Mouse (Mus musculus) neural tube, embryonic 11.5 days (tissue): ENCODE measurements around the gene Zdhhc9. TPM values are rescaled to one million over a fixed set of nuclear protein-coding genes. Genes with fewer than 3 reads are reported as not detected.

Experiments
- ATAC-seq: fragments of 200-750 bp; cut with Nextera tagmentation; 2 replicates; pipeline ENCODE4 v1.8.0; 2017; ENCODE audit warnings: moderate number of reproducible peaks, mild to moderate bottlenecking, moderate TSS enrichment, moderate library complexity; ENCODE audit not compliant: insufficient read depth, low FRiP score, low TSS enrichment
- DNase-seq: peaks from one replicate; pipeline ENCODE4 v3.0.0-alpha.2; 2015; ENCODE audit warnings: low spot score
- H3K27ac ChIP-seq: fragments of 300-500 bp; sonication (generic); 2 replicates; pipeline ENCODE4 v1.5.1; 2014; ENCODE audit warnings: low read depth, mild to moderate bottlenecking, low read length
- H3K27me3 ChIP-seq: fragments of 300-500 bp; sonication (generic); 2 replicates; pipeline ENCODE4 v1.6.1; 2014; ENCODE audit warnings: mild to moderate bottlenecking, low read length, mixed read lengths; ENCODE audit not compliant: control insufficient read depth, insufficient read depth
- H3K36me3 ChIP-seq: fragments of 300-500 bp; sonication (generic); 2 replicates; pipeline ENCODE4 v1.6.1; 2014; ENCODE audit warnings: mild to moderate bottlenecking, low read length, moderate library complexity, mixed read lengths; ENCODE audit not compliant: control insufficient read depth, insufficient read depth
- H3K4me1 ChIP-seq: fragments of 300-500 bp; sonication (generic); 2 replicates; pipeline ENCODE4 v1.6.1; 2014; ENCODE audit warnings: low read length, mixed read lengths; ENCODE audit not compliant: control insufficient read depth, insufficient read depth
- H3K4me2 ChIP-seq: fragments of 300-500 bp; sonication (generic); 2 replicates; pipeline ENCODE4 v1.6.1; 2014; ENCODE audit warnings: low read depth, mild to moderate bottlenecking, moderate library complexity
- H3K4me3 ChIP-seq: fragments of 300-500 bp; sonication (generic); 2 replicates; pipeline ENCODE4 v1.5.1; 2014; ENCODE audit warnings: low read depth, low read length
- H3K9ac ChIP-seq: fragments of 300-500 bp; sonication (generic); 2 replicates; pipeline ENCODE4 v1.6.1; 2014; ENCODE audit warnings: mild to moderate bottlenecking, low read length
- H3K9me3 ChIP-seq: fragments of 300-500 bp; sonication (generic); 2 replicates; pipeline ENCODE4 v1.6.1; 2016; ENCODE audit warnings: low read length; ENCODE audit not compliant: control insufficient read depth
- WGBS: fragments of 180-500 bp; shearing (Covaris S2); extraction: QIAGEN DNeasy Blood & Tissue Kit; methylation state at CpG from one replicate; pipeline ENCODE4 v1.1.7; 2014; 5-methylcytosine and 5-hydroxymethylcytosine counted together
- polyA plus RNA-seq: library from polyadenylated mRNA; unstranded; fragments of >200 nt; fragmentation: Nextera tagmentation; extraction: Ambion mirVana; gene quantifications from 2 replicates; pipeline ENCODE4 v1.2.1, GENCODE M21; 2014

The Zdhhc9 gene
- polyA plus RNA-seq, 1 experiment from 2014 or later = 2.8 TPM

DNA sequence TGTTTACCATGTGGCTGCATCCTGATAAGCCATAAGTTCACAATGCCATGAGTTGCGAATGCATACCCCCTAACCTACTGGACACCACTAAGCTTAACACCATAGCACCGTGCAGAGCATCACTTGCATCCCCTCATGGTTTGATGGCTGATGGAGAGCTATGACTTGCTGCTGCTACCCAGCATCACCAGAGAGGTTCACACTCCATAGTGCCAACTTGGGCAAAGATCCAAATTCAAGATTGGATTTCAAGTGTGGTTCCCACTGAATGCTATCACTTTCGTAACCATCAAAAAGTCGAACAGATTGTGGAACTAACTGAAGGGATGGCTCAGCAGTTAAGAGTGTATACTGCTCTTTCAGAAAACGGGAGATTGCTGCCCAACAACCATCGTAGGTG is 53.2 kb downstream of the Zdhhc9 start:
- DNase-seq (no peak), ATAC-seq (no peak)
- Histone ChIP-seq H3K36me3 (no peaks in the 10 kb centered on the region), H3K27me3 (no peaks in the 10 kb centered on the region), H3K9ac (no peak overlapping the region), H3K27ac (no peak overlapping the region), H3K4me1 (no peaks in the 10 kb centered on the region), H3K9me3 (no peaks in the 10 kb centered on the region), H3K4me3 (no peak overlapping the region), H3K4me2 (no peak overlapping the region)
- 89% methylated on average over 6 of the region's 6 CpGs for WGBS

DNA sequence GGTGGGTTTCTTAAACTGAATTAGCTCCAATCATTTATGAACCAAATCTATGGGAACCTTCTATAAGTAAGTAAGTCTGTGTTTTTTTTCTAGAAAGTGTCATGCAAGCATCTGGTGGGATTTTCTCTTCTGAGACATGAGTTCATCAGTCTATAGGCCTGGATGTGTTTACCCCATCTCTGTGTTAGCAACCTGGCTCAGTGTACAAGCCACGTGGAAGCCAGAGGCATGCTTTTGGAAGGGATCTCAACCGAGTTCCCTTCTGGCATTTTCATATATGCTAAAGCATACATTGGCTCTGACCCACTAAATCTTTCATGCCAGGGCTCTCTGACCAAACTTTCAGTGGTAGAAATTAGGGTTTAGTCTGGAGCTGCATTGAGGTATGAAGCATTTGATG is 54.7 kb downstream of the Zdhhc9 start:
- no peak for DNase-seq
- Histone ChIP-seq H3K4me3 (no peak overlapping the region), H3K4me2 (no peak overlapping the region), H3K27me3 (no peaks in the 10 kb centered on the region), H3K36me3 (no peaks in the 10 kb centered on the region), H3K9ac (no peak overlapping the region), H3K9me3 (no peaks in the 10 kb centered on the region), H3K4me1 (no peaks in the 10 kb centered on the region), H3K27ac (no peak overlapping the region)
- no peak for ATAC-seq
- WGBS = 79% methylated on average over 2 of the region's 2 CpGs

DNA sequence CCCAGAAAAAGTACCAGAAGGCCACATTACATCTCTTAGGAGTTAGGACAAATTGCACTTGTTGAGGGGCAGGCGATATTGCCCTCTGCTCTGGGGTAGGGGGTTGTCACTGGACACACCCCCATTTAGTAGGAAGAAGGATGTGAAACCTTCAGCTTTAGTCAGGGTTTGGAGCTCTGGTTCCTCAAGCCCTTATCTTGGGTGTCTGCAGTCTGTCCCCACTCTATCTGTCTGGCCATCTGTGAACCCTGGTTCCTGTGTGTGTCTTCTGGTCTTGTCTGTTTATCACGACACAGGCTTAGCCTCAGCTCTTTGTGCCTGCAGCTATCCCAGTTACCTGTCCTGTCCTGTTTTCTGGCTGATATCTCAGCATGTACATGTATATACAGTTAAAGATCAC is 55.3 kb downstream of the Zdhhc9 start:
- Histone ChIP-seq H3K9me3 (no peaks in the 10 kb centered on the region), H3K27me3 (no peaks in the 10 kb centered on the region), H3K4me1 (no peaks in the 10 kb centered on the region), H3K27ac (no peak overlapping the region), H3K4me2 (no peak overlapping the region), H3K4me3 (no peak overlapping the region), H3K9ac (no peak overlapping the region), H3K36me3 (no peaks in the 10 kb centered on the region)
- DNase-seq (no peak), ATAC-seq (no peak)
- 85% methylated on average over 2 of the region's 2 CpGs for WGBS

DNA sequence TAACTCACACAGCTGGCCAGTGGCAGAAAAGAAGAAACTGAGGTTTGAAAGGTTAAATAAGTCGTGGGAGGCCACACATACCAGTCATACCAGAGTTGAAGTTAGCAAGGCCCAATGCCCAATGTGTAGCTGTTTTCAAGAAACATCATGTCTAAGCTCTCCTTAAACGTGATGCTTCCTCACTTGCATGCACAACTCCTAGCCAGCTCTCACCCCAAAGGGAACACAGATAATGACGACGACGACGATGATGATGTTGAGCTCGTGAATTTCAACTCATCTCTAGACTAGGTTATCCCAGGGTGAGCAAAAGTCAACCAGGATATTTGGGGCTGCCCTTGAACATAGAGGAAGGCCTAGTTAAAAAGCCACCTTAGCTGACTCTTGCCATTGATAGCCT is 56.6 kb downstream of the Zdhhc9 start:
- no peak overlapping the region for H3K4me3 ChIP-seq
- DNase-seq (no peak), ATAC-seq (no peak)
- H3K4me1 ChIP-seq = no peaks in the 10 kb centered on the region
- H3K27me3 ChIP-seq = no peaks in the 10 kb centered on the region
- no peak overlapping the region for H3K27ac ChIP-seq
- no peak overlapping the region for H3K4me2 ChIP-seq
- no peak overlapping the region for H3K9ac ChIP-seq
- WGBS = 80% methylated on average over 7 of the region's 7 CpGs
- no peaks in the 10 kb centered on the region for H3K9me3 ChIP-seq
- no peaks in the 10 kb centered on the region for H3K36me3 ChIP-seq

DNA sequence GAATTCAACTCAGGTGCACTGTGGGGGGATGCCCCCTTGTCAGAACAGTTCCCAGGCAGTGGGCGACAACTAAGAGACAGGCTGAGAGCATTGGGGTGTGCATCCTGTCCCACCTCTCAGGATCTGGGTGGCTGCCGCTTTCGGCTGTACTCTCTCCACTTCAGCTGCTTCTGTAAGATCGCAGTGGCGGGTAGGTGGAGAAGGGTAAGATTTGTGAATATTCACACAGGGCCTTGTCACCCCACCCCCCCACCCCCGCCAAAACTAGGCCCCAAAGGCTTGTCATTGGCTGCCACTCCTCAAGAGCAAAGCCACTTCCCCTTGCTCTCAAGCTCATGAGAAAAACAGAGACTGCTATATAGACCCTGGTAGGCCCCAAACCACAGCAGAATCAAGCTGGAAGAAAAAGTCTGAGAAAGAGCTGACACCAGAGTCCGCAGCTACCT is 60.9 kb downstream of the Zdhhc9 start:
- H3K4me3 ChIP-seq = no peak overlapping the region
- no peak overlapping the region for H3K9ac ChIP-seq
- H3K4me1 ChIP-seq = no peaks in the 10 kb centered on the region
- no peaks in the 10 kb centered on the region for H3K27me3 ChIP-seq
- no peak overlapping the region for H3K27ac ChIP-seq
- no peak for DNase-seq
- H3K4me2 ChIP-seq = no peak overlapping the region
- WGBS = 89% methylated on average over 7 of the region's 7 CpGs
- H3K36me3 ChIP-seq = no peaks in the 10 kb centered on the region
- no peak for ATAC-seq
- H3K9me3 ChIP-seq = no peaks in the 10 kb centered on the region

DNA sequence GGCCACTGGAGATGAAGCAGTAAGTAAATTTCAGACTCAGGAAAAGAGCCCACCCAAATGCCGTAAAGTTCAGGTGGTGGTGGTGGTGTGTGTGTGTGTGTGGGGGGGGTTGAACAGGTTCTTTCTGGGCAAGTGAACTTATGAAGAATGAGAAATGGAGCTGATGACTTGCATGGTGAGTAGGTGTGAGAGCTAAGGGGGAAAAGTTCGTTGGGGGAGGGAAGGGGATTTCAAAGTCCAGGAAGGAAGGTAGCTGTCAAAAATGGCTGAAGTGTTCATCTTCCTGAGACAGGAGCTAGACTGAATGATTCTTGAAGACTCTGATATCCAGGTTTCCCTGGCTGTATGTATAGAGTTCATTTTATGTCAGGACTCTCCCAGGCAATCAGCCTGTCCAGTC is 61.5 kb downstream of the Zdhhc9 start:
- Histone ChIP-seq H3K36me3 (no peaks in the 10 kb centered on the region), H3K4me3 (no peak overlapping the region), H3K4me1 (no peaks in the 10 kb centered on the region), H3K9ac (no peak overlapping the region), H3K27me3 (no peaks in the 10 kb centered on the region), H3K27ac (no peak overlapping the region), H3K9me3 (no peaks in the 10 kb centered on the region), H3K4me2 (no peak overlapping the region)
- ATAC-seq (no peak), DNase-seq (no peak)
- WGBS = 81% methylated on average over 2 of the region's 2 CpGs

DNA sequence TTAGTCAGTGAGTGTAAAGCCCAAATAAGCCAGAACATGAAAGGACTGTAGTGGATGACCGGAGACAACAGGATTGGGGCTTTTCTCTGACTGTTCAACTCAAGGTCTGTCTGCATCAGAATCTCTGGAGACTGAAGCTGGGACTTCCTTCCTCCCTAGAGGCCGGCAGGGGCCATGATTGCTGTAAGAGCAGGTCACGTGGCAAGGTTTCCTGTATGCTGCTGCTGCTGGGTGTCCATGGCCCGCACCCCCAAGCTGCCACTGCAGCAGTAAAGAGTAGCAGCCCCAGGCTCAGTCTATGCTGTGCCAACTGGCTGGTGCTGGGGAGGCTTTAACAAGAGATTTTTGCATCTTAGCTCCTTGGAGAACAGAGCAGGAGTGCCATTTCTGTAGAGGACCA is 62.4 kb downstream of the Zdhhc9 start, which contains the start of gene Sash3:
TSS of gene Sash3 (plus strand) at position 175 of the 400 bp plus-strand sequence.
- ATAC-seq (no peak), DNase-seq (no peak)
- Histone ChIP-seq H3K27ac (no peak within 1 kb of the TSS), H3K9me3 (no peaks in the 10 kb centered on the region), H3K4me1 (no peaks in the 10 kb centered on the region), H3K4me3 (no peak within 1 kb of the TSS), H3K4me2 (no peak within 1 kb of the TSS), H3K27me3 (no peaks in the 10 kb centered on the region), H3K9ac (no peak within 1 kb of the TSS), H3K36me3 (no peaks in the 10 kb centered on the region)
- WGBS = 92% methylated on average over 4 of the region's 4 CpGs

DNA sequence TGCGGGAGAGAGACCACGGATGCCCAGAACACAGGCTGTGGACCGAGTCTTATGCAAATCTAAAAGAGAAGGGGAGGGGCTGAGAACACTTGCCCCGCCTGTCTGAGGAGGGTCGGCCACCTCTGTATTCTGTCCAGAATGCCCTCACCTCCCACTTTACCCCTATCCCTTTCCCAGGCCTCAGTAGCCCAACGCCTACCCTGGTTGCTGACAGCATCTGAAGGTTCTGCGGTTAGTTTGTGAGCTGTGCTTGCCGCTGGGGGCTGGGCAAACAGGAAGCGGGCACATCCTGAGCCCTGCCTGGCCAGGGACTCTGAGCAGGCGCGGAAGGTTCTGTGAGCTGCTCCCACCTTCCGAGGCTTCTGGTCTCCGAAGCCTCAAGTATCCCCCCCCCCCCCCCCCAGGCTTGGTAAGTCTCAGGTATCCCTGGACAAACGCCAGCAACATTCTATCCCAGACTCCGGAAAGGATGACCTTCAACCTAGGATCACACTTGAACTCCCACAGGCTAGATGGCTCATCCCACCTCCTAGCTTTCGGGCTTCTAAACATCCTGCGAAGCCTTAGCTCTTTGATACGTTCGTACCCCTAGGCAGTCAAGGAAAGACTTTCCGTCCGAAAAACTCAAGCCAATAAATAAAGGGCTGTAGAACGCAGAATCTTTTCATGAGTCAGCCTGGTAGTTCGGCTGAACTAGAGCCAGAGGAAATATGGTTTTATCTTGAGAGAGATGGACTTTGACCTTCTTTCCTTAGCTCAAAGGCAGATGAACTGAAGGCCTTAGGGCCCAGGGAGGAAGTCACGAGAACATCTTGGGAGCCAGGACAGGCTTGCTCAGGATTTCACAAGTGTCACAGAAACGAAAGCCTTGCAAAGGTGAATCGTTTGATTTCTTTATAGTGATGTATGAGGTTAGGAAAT is 65.0 kb downstream of the Zdhhc9 start:
- Histone ChIP-seq H3K4me3 (no peak overlapping the region), H3K4me2 (no peak overlapping the region), H3K27ac (no peak overlapping the region)

DNA sequence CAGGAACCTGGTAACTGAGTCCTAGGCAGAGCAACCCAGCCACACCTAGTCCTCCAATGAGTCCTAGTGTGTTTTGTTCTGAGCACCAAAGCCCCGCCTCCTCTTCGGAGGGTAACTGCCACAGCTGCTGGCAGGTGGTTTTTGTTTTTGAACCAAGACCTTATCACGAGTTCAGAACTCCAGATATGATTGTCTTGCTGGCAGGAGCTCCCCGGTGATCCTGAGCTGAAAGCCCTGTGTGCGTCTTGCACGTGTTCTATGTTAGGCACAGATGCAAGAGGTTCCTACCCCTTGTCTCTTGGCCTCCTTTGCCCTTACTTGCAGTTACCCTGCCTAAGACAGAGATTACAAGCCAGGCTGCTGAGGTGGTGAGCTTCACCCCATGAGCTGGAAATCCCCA is 67.2 kb downstream of the Zdhhc9 start:
- WGBS = 80% methylated on average over 6 of the region's 6 CpGs
- Histone ChIP-seq H3K9me3 (no peaks in the 10 kb centered on the region), H3K27ac (no peak overlapping the region), H3K27me3 (no peaks in the 10 kb centered on the region), H3K4me2 (no peak overlapping the region), H3K9ac (no peak overlapping the region), H3K4me1 (no peaks in the 10 kb centered on the region), H3K4me3 (no peak overlapping the region), H3K36me3 (no peaks in the 10 kb centered on the region)
- DNase-seq (no peak), ATAC-seq (no peak)

More for the DNA sequence above, 65.0 kb downstream of the Zdhhc9 start:
- Histone ChIP-seq H3K4me1 (no peaks in the 10 kb centered on the region), H3K9me3 (no peaks in the 10 kb centered on the region), H3K36me3 (no peaks in the 10 kb centered on the region), H3K27me3 (no peaks in the 10 kb centered on the region), H3K9ac (no peak overlapping the region)
- DNase-seq (no peak), ATAC-seq (no peak)
- WGBS = 58% methylated on average over 20 of the region's 26 CpGs
